Mouse (Mus musculus): ENCODE measurements around the gene Cntnap2.
A peak's percentile ranks its signal among the peaks of the same experiment; 100 is the strongest.

Gene Cntnap2

GRCm38 (mm10) chr6:47314507-47315334 lies 2255.6 kb downstream of the Cntnap2 start:
- peak; percentile 18 to 59 for DNase-seq

- DNase-seq = no peak
Observed at GRCm38 (mm10) chr6:47315454-47315853, 2256.3 kb downstream of the Cntnap2 start.

DNA sequence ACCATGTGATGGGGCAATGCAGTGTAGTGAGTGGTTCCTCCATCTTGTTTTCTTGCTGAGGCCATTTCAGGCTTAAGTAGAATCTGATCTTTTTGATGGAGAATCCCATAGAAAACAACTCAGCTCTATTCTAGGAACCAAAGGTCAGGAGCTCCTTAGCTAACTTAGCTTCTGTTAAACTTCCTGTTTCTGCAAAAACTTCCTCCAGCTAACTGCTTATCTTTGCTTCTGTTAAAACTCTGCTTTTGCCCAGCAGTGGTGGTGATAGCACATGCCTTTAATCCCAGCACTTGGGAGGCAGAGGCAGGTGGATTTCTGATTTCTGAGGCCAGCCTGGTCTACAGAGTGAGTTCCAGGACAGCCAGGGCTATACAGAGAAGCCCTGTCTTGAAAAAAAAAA lies 2258.1 kb downstream of the Cntnap2 start:
- DNase-seq = no peak

DNA sequence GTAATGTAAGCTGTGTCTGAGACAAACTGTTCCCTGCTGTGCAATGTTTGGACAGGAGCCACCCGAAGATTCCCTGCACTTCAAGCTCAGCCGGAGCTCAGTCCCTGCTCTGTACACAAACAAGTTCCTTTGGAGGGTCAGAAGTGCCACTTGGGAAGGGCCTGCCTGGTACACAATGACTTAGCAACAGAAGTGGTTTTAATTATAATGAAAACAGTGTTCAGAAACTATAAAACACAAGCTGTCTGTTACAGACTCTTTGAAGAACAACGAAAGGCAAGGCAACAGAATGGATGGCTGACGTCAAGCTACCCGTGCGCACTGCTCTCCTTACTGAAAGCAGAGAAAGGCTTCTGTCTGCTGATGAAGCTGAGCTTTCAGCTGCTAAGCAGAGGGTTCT lies 2259.5 kb downstream of the Cntnap2 start:
- peak in 1 of 2 experiments; percentile 37 for DNase-seq

- peak in 1 of 2 experiments; percentile 32 for DNase-seq
Observed at GRCm38 (mm10) chr6:47319309-47319983, 2260.3 kb downstream of the Cntnap2 start.

- DNase-seq = no peak
Observed at GRCm38 (mm10) chr6:47323169-47323835, 2264.1 kb downstream of the Cntnap2 start.

DNA sequence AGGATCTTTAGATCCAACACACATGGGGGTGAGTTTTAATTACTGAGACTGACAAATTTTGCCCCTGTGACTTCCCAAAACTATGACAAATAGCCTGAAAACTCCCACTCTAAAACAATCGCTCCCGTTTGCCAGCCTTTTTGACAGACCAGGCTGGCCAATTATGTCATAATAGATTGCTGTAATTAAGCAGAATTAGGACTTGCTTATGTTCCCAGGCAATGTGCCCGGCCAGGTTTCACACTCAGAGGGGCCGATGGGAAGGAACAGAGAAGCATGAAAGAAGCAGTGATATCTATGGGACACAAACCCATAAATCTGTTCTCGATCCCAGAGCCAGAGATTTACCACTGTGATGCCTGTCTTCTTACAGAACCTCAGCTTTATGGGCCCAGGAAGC lies 2264.7 kb downstream of the Cntnap2 start:
- peak; percentile 25 to 39 for DNase-seq

DNA sequence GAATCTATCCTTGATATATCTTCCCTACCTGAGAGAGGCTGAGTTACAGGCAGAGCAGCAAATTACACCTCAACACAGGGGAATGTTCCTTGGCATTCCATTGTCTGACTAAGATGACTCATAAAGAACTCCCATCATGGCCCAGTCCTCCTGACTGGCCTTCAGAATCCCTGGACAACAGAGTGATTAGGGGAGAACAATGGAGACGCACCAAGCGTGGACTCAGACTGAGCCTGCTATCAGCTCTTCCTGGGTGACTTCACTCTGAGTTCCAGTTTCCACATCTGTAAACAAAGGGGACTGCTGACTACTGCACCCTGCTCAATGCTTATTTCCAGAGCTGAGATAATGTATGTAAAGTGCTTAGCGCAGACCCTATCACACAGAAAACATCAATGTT lies 2269.1 kb downstream of the Cntnap2 start:
- DNase-seq = no peak

DNA sequence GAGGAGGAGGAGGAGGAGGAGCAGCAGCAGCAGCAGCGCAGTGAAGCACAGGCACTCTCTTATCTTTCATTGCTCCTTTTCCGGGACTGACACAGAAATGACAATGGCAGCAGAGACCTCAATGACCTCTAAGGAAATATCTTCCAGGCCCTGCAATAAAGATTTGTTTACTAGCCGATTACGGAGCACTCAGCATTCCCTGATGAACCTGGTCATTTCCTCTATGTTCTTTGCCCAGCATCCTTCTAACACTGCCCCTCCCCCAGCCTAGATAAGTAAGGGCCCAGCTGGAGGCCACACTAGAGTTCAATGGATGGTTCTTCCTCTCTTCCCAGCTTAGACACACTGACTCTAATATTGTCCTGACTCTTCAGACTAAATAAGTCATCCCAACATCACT lies 2270.1 kb downstream of the Cntnap2 start:
- no peak for DNase-seq

DNA sequence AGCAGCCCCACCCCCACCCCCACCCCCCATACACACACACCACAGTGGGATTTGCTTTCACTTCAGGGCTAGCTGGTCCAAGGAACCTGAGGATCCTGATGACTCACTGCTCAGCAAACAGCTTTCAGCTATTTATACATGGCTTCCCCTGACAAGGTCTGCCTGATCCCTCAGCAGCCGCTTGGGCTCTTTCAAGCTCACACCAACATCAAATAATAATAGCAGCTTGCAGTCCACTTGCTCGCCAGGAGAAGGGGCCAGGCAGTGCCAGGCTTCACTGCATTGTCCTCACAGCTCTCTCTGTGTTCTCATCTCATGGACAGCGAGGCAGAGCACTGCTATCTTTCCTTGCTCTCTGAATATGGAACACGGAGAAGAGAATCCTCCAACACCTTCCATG lies 2273.9 kb downstream of the Cntnap2 start:
- DNase-seq = peak; percentile 40 to 50

- DNase-seq = no peak
Observed at GRCm38 (mm10) chr6:47334377-47334776, 2275.2 kb downstream of the Cntnap2 start.

DNA sequence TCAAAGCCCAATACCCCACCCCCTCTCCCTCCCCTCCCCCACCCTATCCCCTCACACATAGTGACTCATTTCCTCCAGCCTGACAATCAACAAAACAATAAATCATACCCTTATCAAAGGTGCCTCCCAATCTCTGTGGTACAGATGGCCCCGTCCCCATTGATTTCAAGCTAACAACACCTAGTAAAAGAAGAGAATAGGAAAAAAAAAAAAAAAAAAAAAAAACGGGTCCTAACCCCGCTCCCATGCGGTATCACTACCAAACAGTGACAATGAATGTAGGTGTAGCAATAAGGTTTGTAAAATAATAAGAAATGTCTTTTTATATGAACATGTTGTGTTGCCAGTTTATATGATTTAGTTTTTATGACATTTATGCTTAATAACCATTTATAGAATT lies 2278.1 kb downstream of the Cntnap2 start:
- no peak for DNase-seq

DNA sequence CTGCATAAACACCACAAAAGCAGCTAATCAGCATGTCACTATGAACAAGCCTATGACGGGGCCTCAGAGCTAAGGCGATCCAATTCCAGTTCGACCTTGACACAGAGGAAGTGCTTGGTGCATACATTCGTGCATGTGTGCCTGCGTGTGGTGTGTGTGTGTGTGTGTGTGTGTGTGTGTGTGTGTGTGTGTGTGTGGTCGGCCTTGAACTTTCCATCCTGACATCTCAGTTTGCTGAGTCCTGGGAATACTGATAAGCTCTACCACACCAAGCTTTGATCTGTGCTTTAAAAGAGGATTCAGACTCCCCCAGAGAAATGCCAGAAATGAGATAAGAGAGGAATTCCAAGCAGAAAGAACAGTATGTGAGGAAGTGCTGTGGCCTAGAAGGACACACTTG lies 2279.0 kb downstream of the Cntnap2 start:
- no peak for DNase-seq

GRCm38 (mm10) chr6:47340813-47341502 lies 2281.8 kb downstream of the Cntnap2 start:
- no peak for DNase-seq

- no peak for DNase-seq
Observed at GRCm38 (mm10) chr6:47341503-47341884, 2282.3 kb downstream of the Cntnap2 start.

- DNase-seq = no peak
Observed at GRCm38 (mm10) chr6:47343245-47343644, 2284.1 kb downstream of the Cntnap2 start.

DNA sequence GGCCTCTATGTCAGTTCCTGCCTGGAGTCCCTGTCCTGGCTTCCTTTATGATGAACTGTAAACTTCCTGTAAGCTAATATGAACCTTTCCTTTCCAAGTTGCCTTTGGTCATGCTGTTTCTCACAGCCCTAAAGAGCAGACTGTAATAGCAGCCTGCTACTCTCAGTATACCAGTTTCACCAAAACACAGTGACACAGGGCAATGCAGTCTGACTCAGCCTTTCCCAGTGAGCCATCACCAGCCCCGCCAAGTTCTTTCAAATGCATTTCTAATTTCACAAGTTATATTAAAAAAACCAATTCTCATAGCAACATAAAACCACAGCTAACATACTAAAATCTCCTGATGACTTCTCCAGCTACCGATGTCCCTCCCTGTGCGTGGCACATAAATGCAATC lies 2285.5 kb downstream of the Cntnap2 start:
- no peak for DNase-seq

DNA sequence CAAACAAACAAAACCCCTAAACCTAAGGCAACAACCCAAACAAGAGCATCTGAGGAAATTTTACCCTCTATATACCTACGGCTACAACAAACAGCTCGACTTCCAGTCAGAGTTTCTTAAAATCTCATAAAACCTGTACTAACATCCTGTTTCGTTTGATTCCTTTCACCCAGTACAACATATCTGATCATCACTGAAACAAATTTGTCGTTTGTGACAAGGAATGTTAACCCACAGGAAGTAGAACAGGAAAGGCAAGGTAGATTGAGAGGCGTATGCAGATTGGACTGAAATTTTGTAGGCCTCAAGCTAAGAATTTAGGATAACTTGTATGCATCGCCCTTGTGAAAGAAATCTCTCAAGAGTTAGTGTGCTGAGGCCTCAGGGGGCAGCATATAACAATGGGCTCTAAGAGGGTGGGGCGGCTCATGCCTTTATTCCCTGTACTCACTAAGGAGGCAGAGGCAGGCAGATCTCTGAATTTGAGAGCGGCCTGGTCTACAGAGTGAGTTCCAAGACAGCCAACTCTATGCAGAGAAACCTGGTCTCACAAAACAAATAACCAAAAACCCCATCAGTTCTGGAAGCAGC lies 2291.0 kb downstream of the Cntnap2 start:
- DNase-seq = no peak

All from cerebellum, postnatal 10 days (tissue).